ENCODE assay signal across 16 mouse cellular contexts in genomic region chr11:103173041-103173770, GRCm38 (mm10). TPM values are rescaled to one million over a fixed set of nuclear protein-coding genes. Genes with fewer than 3 reads are reported as not detected.
DNase-seq lines count a peak whose midpoint lies in the region; ATAC-seq and TF ChIP-seq lines count a peak whose summit lies in the region.
"Had no signal": no experiment of that assay in that cellular context is flagged by ENCODE, and none has a peak within 500 bp of the region (broad histone marks: within the 10 kb centered on the region; RNA-seq: fewer than 3 reads in every experiment).

No protein-coding gene starts in this region.

- no peak overlapping the region for H3K27ac ChIP-seq in hindbrain, embryonic 13.5 days
- H3K27ac ChIP-seq in hindbrain, embryonic 14.5 days = no peak overlapping the region
- H3K27ac ChIP-seq in midbrain, embryonic 15.5 days = no peak overlapping the region
- H3K27ac ChIP-seq in midbrain, embryonic 14.5 days (replicated peaks; ENCODE audit: low read depth, low read length) = no peak overlapping the region
- peak overlapping the region; percentile 88 for H3K27ac ChIP-seq in bone marrow macrophage, adult 2 months (ENCODE audit: insufficient read depth, low read depth, low read length)
- H3K27ac ChIP-seq in liver, embryonic 14.5 days = no peak overlapping the region
- no peak overlapping the region for H3K27ac ChIP-seq in forebrain, embryonic 13.5 days
- H3K27ac ChIP-seq: embryonic facial prominence, embryonic 12.5 days; hindbrain, embryonic 10.5 days; limb, embryonic 12.5 days had no signal

- H3K27me3 ChIP-seq in hindbrain, embryonic 13.5 days = peaks cover 67% of the 10 kb centered on the region
- H3K27me3 ChIP-seq in hindbrain, embryonic 14.5 days (ENCODE audit: control insufficient read depth, insufficient read depth, low read length) = peaks cover 31% of the 10 kb centered on the region
- no peaks in the 10 kb centered on the region; the same call in 1 of the 2 replicates for H3K27me3 ChIP-seq in midbrain, embryonic 15.5 days (replicated peaks)
- H3K27me3 ChIP-seq in midbrain, embryonic 14.5 days (ENCODE audit: control insufficient read depth, insufficient read depth, low read length) = peaks cover 17% of the 10 kb centered on the region
- H3K27me3 ChIP-seq in liver, embryonic 14.5 days (ENCODE audit: control insufficient read depth, insufficient read depth, low read length) = peaks cover 26% of the 10 kb centered on the region
- H3K27me3 ChIP-seq in forebrain, embryonic 13.5 days = peaks cover 52% of the 10 kb centered on the region

- no peak overlapping the region for H3K4me3 ChIP-seq in hindbrain, embryonic 13.5 days
- H3K4me3 ChIP-seq in hindbrain, embryonic 14.5 days (replicated peaks; ENCODE audit: low read length) = no peak overlapping the region
- H3K4me3 ChIP-seq in midbrain, embryonic 15.5 days = no peak overlapping the region; the same call in 1 of the 2 replicates
- no peak overlapping the region for H3K4me3 ChIP-seq in midbrain, embryonic 14.5 days (replicated peaks; ENCODE audit: low read depth, low read length)
- peak overlapping the region; percentile 88 for H3K4me3 ChIP-seq in bone marrow macrophage, adult 2 months (ENCODE audit: insufficient read depth, low read length)
- H3K4me3 ChIP-seq in liver, embryonic 14.5 days (ENCODE audit: insufficient read depth in 1 of 2, low read depth in 2 of 2, low read length in 2 of 2) = no peak overlapping the region
- no peak overlapping the region for H3K4me3 ChIP-seq in forebrain, embryonic 13.5 days
- H3K4me3 ChIP-seq: embryonic facial prominence, embryonic 12.5 days; hindbrain, embryonic 10.5 days; kidney, embryonic 15.5 days; limb, embryonic 12.5 days had no signal

- TF ChIP-seq EP300 in liver, embryonic 14.5 days (IDR thresholded peaks at IDR 0.05; ENCODE audit: low read depth) = no peak

- DNase-seq in hindbrain, embryonic 14.5 days (ENCODE audit: low spot score) = no peak
- DNase-seq in midbrain, embryonic 14.5 days = no peak
- DNase-seq in liver, embryonic 14.5 days (ENCODE audit: low read depth in 3 of 3, low spot score in 3 of 3) = no peak
- DNase-seq in frontal cortex, postnatal 36 days (ENCODE audit: low spot score in 2 of 2) = no peak
- DNase-seq: cerebellum, postnatal 10 days; gastrocnemius, postnatal 36 days had no signal

- H3K4me2 ChIP-seq in hindbrain, embryonic 13.5 days = peak overlapping the region; percentile 83; the same call in 1 of the 2 replicates
- no peak overlapping the region for H3K4me2 ChIP-seq in hindbrain, embryonic 14.5 days (replicated peaks)
- H3K4me2 ChIP-seq in midbrain, embryonic 15.5 days = peak overlapping the region; percentile 86
- H3K4me2 ChIP-seq in midbrain, embryonic 14.5 days (ENCODE audit: low read length) = no peak overlapping the region
- peak overlapping the region; percentile 15 for H3K4me2 ChIP-seq in liver, embryonic 14.5 days (ENCODE audit: low read depth)
- H3K4me2 ChIP-seq in forebrain, embryonic 13.5 days = no peak overlapping the region
- H3K4me2 ChIP-seq: embryonic facial prominence, embryonic 12.5 days; limb, embryonic 12.5 days had no signal

- TF ChIP-seq POLR2A in bone marrow macrophage, adult 2 months (IDR thresholded peaks at IDR 0.05; ENCODE audit: borderline replicate concordance, low read depth, low read length) = no peak

- no peak overlapping the region for H3K9ac ChIP-seq in hindbrain, embryonic 13.5 days
- H3K9ac ChIP-seq in hindbrain, embryonic 14.5 days = no peak overlapping the region
- H3K9ac ChIP-seq in midbrain, embryonic 15.5 days = 0 out of 2 replicates have a peak overlapping the region, but pooled peaks have one; percentile 2
- H3K9ac ChIP-seq in midbrain, embryonic 14.5 days (replicated peaks; ENCODE audit: low read length) = no peak overlapping the region
- H3K9ac ChIP-seq in liver, embryonic 14.5 days (replicated peaks) = no peak overlapping the region
- no peak overlapping the region for H3K9ac ChIP-seq in forebrain, embryonic 13.5 days
- H3K9ac ChIP-seq: embryonic facial prominence, embryonic 12.5 days; kidney, embryonic 15.5 days; limb, embryonic 12.5 days had no signal

- no peak for ATAC-seq in hindbrain, embryonic 13.5 days (ENCODE audit: low FRiP score)
- ATAC-seq in hindbrain, embryonic 14.5 days (ENCODE audit: low FRiP score) = no peak
- no peak for ATAC-seq in midbrain, embryonic 15.5 days (replicated peaks)
- ATAC-seq in midbrain, embryonic 14.5 days (ENCODE audit: low FRiP score, low TSS enrichment) = no peak
- no peak for ATAC-seq in liver, embryonic 14.5 days (ENCODE audit: insufficient read depth)
- no peak for ATAC-seq in forebrain, embryonic 13.5 days

- no peak for TF ChIP-seq CTCF in bone marrow macrophage, adult 2 months (IDR thresholded peaks at IDR 0.05; ENCODE audit: low read depth, low read length)
- TF ChIP-seq CTCF in liver, embryonic 14.5 days (IDR thresholded peaks at IDR 0.05; ENCODE audit: low read depth) = no peak

- no peaks in the 10 kb centered on the region for H3K9me3 ChIP-seq in hindbrain, embryonic 13.5 days
- no peaks in the 10 kb centered on the region for H3K9me3 ChIP-seq in hindbrain, embryonic 14.5 days (ENCODE audit: control insufficient read depth, low read length)
- H3K9me3 ChIP-seq in midbrain, embryonic 15.5 days = no peaks in the 10 kb centered on the region
- no peaks in the 10 kb centered on the region for H3K9me3 ChIP-seq in midbrain, embryonic 14.5 days (ENCODE audit: control insufficient read depth, low read length)
- H3K9me3 ChIP-seq in liver, embryonic 14.5 days (ENCODE audit: control insufficient read depth, low read length) = no peaks in the 10 kb centered on the region
- H3K9me3 ChIP-seq in forebrain, embryonic 13.5 days (replicated peaks) = no peaks in the 10 kb centered on the region
- H3K9me3 ChIP-seq: embryonic facial prominence, embryonic 12.5 days; hindbrain, embryonic 10.5 days; kidney, embryonic 15.5 days; limb, embryonic 12.5 days had no signal

- H3K36me3 ChIP-seq in hindbrain, embryonic 13.5 days = no peaks in the 10 kb centered on the region
- H3K36me3 ChIP-seq in hindbrain, embryonic 14.5 days (replicated peaks; ENCODE audit: control insufficient read depth, insufficient read depth) = no peaks in the 10 kb centered on the region
- no peaks in the 10 kb centered on the region for H3K36me3 ChIP-seq in midbrain, embryonic 15.5 days (replicated peaks)
- no peaks in the 10 kb centered on the region for H3K36me3 ChIP-seq in midbrain, embryonic 14.5 days (ENCODE audit: control insufficient read depth, insufficient read depth, low read length)
- H3K36me3 ChIP-seq in liver, embryonic 14.5 days (replicated peaks; ENCODE audit: control insufficient read depth, insufficient read depth, low read depth) = no peaks in the 10 kb centered on the region
- no peaks in the 10 kb centered on the region for H3K36me3 ChIP-seq in forebrain, embryonic 13.5 days (ENCODE audit: poor library complexity, severe bottlenecking)
- H3K36me3 ChIP-seq: embryonic facial prominence, embryonic 12.5 days; hindbrain, embryonic 10.5 days; kidney, embryonic 15.5 days; limb, embryonic 12.5 days had no signal

- peaks cover 42% of the 10 kb centered on the region for H3K4me1 ChIP-seq in hindbrain, embryonic 13.5 days (replicated peaks)
- peaks cover 17% of the 10 kb centered on the region; the same call in 1 of the 2 replicates for H3K4me1 ChIP-seq in hindbrain, embryonic 14.5 days (replicated peaks; ENCODE audit: control insufficient read depth, insufficient read depth, low read length)
- H3K4me1 ChIP-seq in midbrain, embryonic 15.5 days = peaks cover 56% of the 10 kb centered on the region
- peaks cover 17% of the 10 kb centered on the region for H3K4me1 ChIP-seq in midbrain, embryonic 14.5 days (ENCODE audit: control insufficient read depth, insufficient read depth, low read length)
- H3K4me1 ChIP-seq in bone marrow macrophage, adult 2 months (ENCODE audit: control insufficient read depth, insufficient read depth, low read length) = peaks cover 53% of the 10 kb centered on the region
- peaks cover 0 to 11% of the 10 kb centered on the region in 2 experiments; a peak in 2 of 4 replicates for H3K4me1 ChIP-seq in liver, embryonic 14.5 days (replicated peaks; ENCODE audit: control insufficient read depth in 2 of 2, insufficient read depth in 2 of 2, low read length in 1 of 2)
- H3K4me1 ChIP-seq in forebrain, embryonic 13.5 days = peaks cover 13% of the 10 kb centered on the region

- 83% methylated on average over 7 of the region's 7 CpGs for WGBS in hindbrain, embryonic 13.5 days
- WGBS in hindbrain, embryonic 14.5 days = 83% methylated on average over 7 of the region's 7 CpGs
- WGBS in midbrain, embryonic 15.5 days = 84% methylated on average over 7 of the region's 7 CpGs
- 83% methylated on average over 7 of the region's 7 CpGs for WGBS in midbrain, embryonic 14.5 days
- 51% methylated on average over 7 of the region's 7 CpGs for WGBS in liver, embryonic 14.5 days (ENCODE audit: insufficient replicate concordance)
- 83% methylated on average over 7 of the region's 7 CpGs for WGBS in forebrain, embryonic 13.5 days

RNA-seq across cellular contexts. Expression of gene Fmnl1, which starts 2.3 kb away (rescaled TPM):
- 3.1 and 3.3 TPM in 2 replicates for polyA plus RNA-seq in hindbrain, embryonic 13.5 days (2015; fragmentation: Nextera tagmentation; extraction: Ambion mirVana)
- polyA plus RNA-seq in hindbrain, embryonic 14.5 days (2014; fragmentation: Nextera tagmentation; extraction: Ambion mirVana) = 6.1 and 8.0 TPM in 2 replicates
- polyA plus RNA-seq in midbrain, embryonic 15.5 days (2015; fragmentation: Nextera tagmentation; extraction: Ambion mirVana) = 7.0 and 7.5 TPM in 2 replicates
- 4.3 and 5.2 TPM in 2 replicates for polyA plus RNA-seq in midbrain, embryonic 14.5 days (2014; fragmentation: Nextera tagmentation; extraction: Ambion mirVana)
- polyA plus RNA-seq in bone marrow macrophage, adult 2 months (2012; ENCODE audit: insufficient read depth, insufficient read length, missing spikeins) = 216 and 241 TPM in 2 replicates
- 2.3 and 3.5 TPM in 2 replicates for polyA plus RNA-seq in liver, embryonic 14.5 days (2012; rRNA removed)
- polyA plus RNA-seq in liver, embryonic 14.5 days (2014; fragmentation: Nextera tagmentation; extraction: Ambion mirVana) = 2.3 and 3.5 TPM in 2 replicates
- polyA plus RNA-seq in forebrain, embryonic 13.5 days (2015; fragmentation: Nextera tagmentation; extraction: Ambion mirVana) = 0.76 and 0.92 TPM in 2 replicates

RNA-seq across cellular contexts. Expression of gene 1700023F06Rik, which starts 35.2 kb away (rescaled TPM):
- 0.87 and 1.3 TPM in 2 replicates for polyA plus RNA-seq in hindbrain, embryonic 13.5 days (2015; fragmentation: Nextera tagmentation; extraction: Ambion mirVana)
- polyA plus RNA-seq in hindbrain, embryonic 14.5 days (2014; fragmentation: Nextera tagmentation; extraction: Ambion mirVana) = 1.9 TPM in 2 replicates
- polyA plus RNA-seq in midbrain, embryonic 15.5 days (2015; fragmentation: Nextera tagmentation; extraction: Ambion mirVana) = 1.6 and 1.9 TPM in 2 replicates
- 0.88 and 2.1 TPM in 2 replicates for polyA plus RNA-seq in midbrain, embryonic 14.5 days (2014; fragmentation: Nextera tagmentation; extraction: Ambion mirVana)
- not detected in 2 replicates for polyA plus RNA-seq in bone marrow macrophage, adult 2 months (2012; ENCODE audit: insufficient read depth, insufficient read length, missing spikeins)
- polyA plus RNA-seq in liver, embryonic 14.5 days (2012; rRNA removed) = not detected in 2 replicates
- polyA plus RNA-seq in liver, embryonic 14.5 days (2014; fragmentation: Nextera tagmentation; extraction: Ambion mirVana) = not detected in 2 replicates
- polyA plus RNA-seq in forebrain, embryonic 13.5 days (2015; fragmentation: Nextera tagmentation; extraction: Ambion mirVana) = 0.37 and 0.54 TPM in 2 replicates

RNA-seq across cellular contexts. Expression of gene Hexim2, which starts 41.0 kb away (rescaled TPM):
- 21.3 and 22.3 TPM in 2 replicates for polyA plus RNA-seq in hindbrain, embryonic 13.5 days (2015; fragmentation: Nextera tagmentation; extraction: Ambion mirVana)
- polyA plus RNA-seq in hindbrain, embryonic 14.5 days (2014; fragmentation: Nextera tagmentation; extraction: Ambion mirVana) = 20.9 and 24.2 TPM in 2 replicates
- polyA plus RNA-seq in midbrain, embryonic 15.5 days (2015; fragmentation: Nextera tagmentation; extraction: Ambion mirVana) = 27.2 and 33.4 TPM in 2 replicates
- polyA plus RNA-seq in midbrain, embryonic 14.5 days (2014; fragmentation: Nextera tagmentation; extraction: Ambion mirVana) = 22.9 and 24.7 TPM in 2 replicates
- polyA plus RNA-seq in bone marrow macrophage, adult 2 months (2012; ENCODE audit: insufficient read depth, insufficient read length, missing spikeins) = 3.1 and 3.6 TPM in 2 replicates
- 2.2 and 3.5 TPM in 2 replicates for polyA plus RNA-seq in liver, embryonic 14.5 days (2012; rRNA removed)
- polyA plus RNA-seq in liver, embryonic 14.5 days (2014; fragmentation: Nextera tagmentation; extraction: Ambion mirVana) = 3.4 and 4.4 TPM in 2 replicates
- polyA plus RNA-seq in forebrain, embryonic 13.5 days (2015; fragmentation: Nextera tagmentation; extraction: Ambion mirVana) = 13.4 and 13.9 TPM in 2 replicates

RNA-seq across cellular contexts. Expression of gene Spata32, which starts 45.0 kb away (rescaled TPM):
- polyA plus RNA-seq in hindbrain, embryonic 13.5 days (2015; fragmentation: Nextera tagmentation; extraction: Ambion mirVana) = 0.40 and 0.58 TPM in 2 replicates
- polyA plus RNA-seq in hindbrain, embryonic 14.5 days (2014; fragmentation: Nextera tagmentation; extraction: Ambion mirVana) = 0.29 and 0.31 TPM in 2 replicates
- 0.66 and 0.71 TPM in 2 replicates for polyA plus RNA-seq in midbrain, embryonic 15.5 days (2015; fragmentation: Nextera tagmentation; extraction: Ambion mirVana)
- polyA plus RNA-seq in midbrain, embryonic 14.5 days (2014; fragmentation: Nextera tagmentation; extraction: Ambion mirVana) = 0.25 and 0.27 TPM in 2 replicates
- not detected in 2 replicates for polyA plus RNA-seq in bone marrow macrophage, adult 2 months (2012; ENCODE audit: insufficient read depth, insufficient read length, missing spikeins)
- polyA plus RNA-seq in liver, embryonic 14.5 days (2012; rRNA removed) = not detected in 2 replicates
- 0.13 TPM in 1 of 2 replicates, not detected in the other for polyA plus RNA-seq in liver, embryonic 14.5 days (2014; fragmentation: Nextera tagmentation; extraction: Ambion mirVana)
- polyA plus RNA-seq in forebrain, embryonic 13.5 days (2015; fragmentation: Nextera tagmentation; extraction: Ambion mirVana) = not detected in 2 replicates
- polyA plus RNA-seq: embryonic facial prominence, embryonic 12.5 days; forebrain, embryonic 11.5 days; hindbrain, embryonic 10.5 days; kidney, embryonic 15.5 days; limb, embryonic 12.5 days; stomach, embryonic 16.5 days had no signal

RNA-seq across cellular contexts. Expression of gene Hexim1, which starts 57.2 kb away (rescaled TPM):
- polyA plus RNA-seq in hindbrain, embryonic 13.5 days (2015; fragmentation: Nextera tagmentation; extraction: Ambion mirVana) = 3.6 and 4.3 TPM in 2 replicates
- polyA plus RNA-seq in hindbrain, embryonic 14.5 days (2014; fragmentation: Nextera tagmentation; extraction: Ambion mirVana) = 5.3 and 5.6 TPM in 2 replicates
- polyA plus RNA-seq in midbrain, embryonic 15.5 days (2015; fragmentation: Nextera tagmentation; extraction: Ambion mirVana) = 3.1 and 3.7 TPM in 2 replicates
- 3.9 and 5.9 TPM in 2 replicates for polyA plus RNA-seq in midbrain, embryonic 14.5 days (2014; fragmentation: Nextera tagmentation; extraction: Ambion mirVana)
- 43.7 and 44.3 TPM in 2 replicates for polyA plus RNA-seq in bone marrow macrophage, adult 2 months (2012; ENCODE audit: insufficient read depth, insufficient read length, missing spikeins)
- 8.4 and 11.4 TPM in 2 replicates for polyA plus RNA-seq in liver, embryonic 14.5 days (2012; rRNA removed)
- polyA plus RNA-seq in liver, embryonic 14.5 days (2014; fragmentation: Nextera tagmentation; extraction: Ambion mirVana) = 2.4 and 2.6 TPM in 2 replicates
- polyA plus RNA-seq in forebrain, embryonic 13.5 days (2015; fragmentation: Nextera tagmentation; extraction: Ambion mirVana) = 3.3 and 4.1 TPM in 2 replicates

Comparison
In these comparisons a context has a peak if more than half of its experiments do, and no peak if none do; other contexts are left out.
1. H3K4me2 ChIP-seq: peak in hindbrain, embryonic 13.5 days (single experiment), midbrain, embryonic 15.5 days (single experiment) and liver, embryonic 14.5 days (single experiment); none in hindbrain, embryonic 14.5 days (single experiment), midbrain, embryonic 14.5 days (single experiment) and forebrain, embryonic 13.5 days (single experiment).
2. RNA of gene Fmnl1, which starts 2.3 kb away (polyA plus RNA-seq): 216 to 241 TPM in bone marrow macrophage, adult 2 months; 7.0 to 7.5 TPM in midbrain, embryonic 15.5 days, 6.1 to 8.0 TPM in hindbrain, embryonic 14.5 days, 4.3 to 5.2 TPM in midbrain, embryonic 14.5 days, 2.3 to 3.5 TPM in liver, embryonic 14.5 days, 3.1 to 3.3 TPM in hindbrain, embryonic 13.5 days and 0.76 to 0.92 TPM in forebrain, embryonic 13.5 days; every median in the first group is over 10 times any median in the second.